Mouse (Mus musculus): ENCODE data around the gene Csf2ra. TPM values are rescaled to one million over a fixed set of nuclear protein-coding genes. Genes with fewer than 3 reads are reported as not detected.
"Not testable (repeated sequence)": the region's sequence is repeated elsewhere in the genome, so short reads cannot be mapped to it uniquely, and the experiment has no call there.

Gene Csf2ra
- polyA plus RNA-seq, 1 experiment = 317 TPM

- 8% methylated on average over 70 of the region's 70 CpGs for WGBS
- no peak for TF ChIP-seq CTCF (IDR thresholded peaks at IDR 0.05; ENCODE audit: insufficient read depth, low read length)
- no peak for TF ChIP-seq POLR2A (IDR thresholded peaks at IDR 0.05; ENCODE audit: borderline replicate concordance, extremely low read depth, low read depth, low read length)
These were observed 2.5 kb downstream of the Csf2ra start for GRCm38 (mm10) chr19:61225526-61226400.

GRCm38 (mm10) chr19:61224678-61225525 is 3.3 kb downstream of the Csf2ra start:
- DNase-seq = no peak
- no peak overlapping the region for H3K4me3 ChIP-seq (replicated peaks; ENCODE audit: extremely low read depth, low read depth, low read length)
- TF ChIP-seq POLR2A (IDR thresholded peaks at IDR 0.05; ENCODE audit: borderline replicate concordance, extremely low read depth, low read depth, low read length) (no peak), CTCF (IDR thresholded peaks at IDR 0.05; ENCODE audit: insufficient read depth, low read length) (no peak)
- 34% methylated on average over 53 of the region's 53 CpGs for WGBS
- peaks cover 3% of the 10 kb centered on the region; the same call in 1 of the 2 replicates for H3K4me1 ChIP-seq (ENCODE audit: control insufficient read depth, insufficient read depth, low read length)

More at GRCm38 (mm10) chr19:61225526-61226400, 2.5 kb downstream of the Csf2ra start:
- Histone ChIP-seq H3K4me1 (ENCODE audit: control insufficient read depth, insufficient read depth, low read length) (peaks cover 3% of the 10 kb centered on the region; the same call in 1 of the 2 replicates), H3K4me3 (replicated peaks; ENCODE audit: extremely low read depth, low read depth, low read length) (peak overlapping the region; percentile 87)
- peak; percentile 45 for DNase-seq

- DNase-seq = no peak
- TF ChIP-seq POLR2A (IDR thresholded peaks at IDR 0.05; ENCODE audit: borderline replicate concordance, extremely low read depth, low read depth, low read length) (no peak), CTCF (IDR thresholded peaks at IDR 0.05; ENCODE audit: insufficient read depth, low read length) (no peak)
- no peak overlapping the region for H3K4me3 ChIP-seq (replicated peaks; ENCODE audit: extremely low read depth, low read depth, low read length)
- WGBS = 90% methylated on average over 6 of the region's 6 CpGs
- peaks cover 3% of the 10 kb centered on the region; the same call in 1 of the 2 replicates for H3K4me1 ChIP-seq (ENCODE audit: control insufficient read depth, insufficient read depth, low read length)
These were observed 4.4 kb downstream of the Csf2ra start for GRCm38 (mm10) chr19:61223706-61224328.

- H3K4me3 ChIP-seq (replicated peaks; ENCODE audit: extremely low read depth, low read depth, low read length); H3K4me1 ChIP-seq (ENCODE audit: control insufficient read depth, insufficient read depth, low read length); DNase-seq: not testable (repeated sequence)
- WGBS = 68% methylated on average over 6 of the region's 6 CpGs
These were observed 20.7 kb downstream of the Csf2ra start for GRCm38 (mm10) chr19:61207506-61207905.

GRCm38 (mm10) chr19:61199836-61200235 is 28.4 kb downstream of the Csf2ra start:
- Histone ChIP-seq H3K4me1 (ENCODE audit: control insufficient read depth, insufficient read depth, low read length) (no peaks in the 10 kb centered on the region), H3K4me3 (replicated peaks; ENCODE audit: extremely low read depth, low read depth, low read length) (peak overlapping the region; percentile 74)
- peak; percentile 60 for DNase-seq
- WGBS = 11% methylated on average over 10 of the region's 10 CpGs
- TF ChIP-seq CTCF (IDR thresholded peaks at IDR 0.05; ENCODE audit: insufficient read depth, low read length) (no peak), POLR2A (IDR thresholded peaks at IDR 0.05; ENCODE audit: borderline replicate concordance, extremely low read depth, low read depth, low read length) (no peak)

GRCm38 (mm10) chr19:61199316-61199715 is 28.9 kb downstream of the Csf2ra start:
- TF ChIP-seq CTCF (IDR thresholded peaks at IDR 0.05; ENCODE audit: insufficient read depth, low read length) = no peak; the same call in 1 of the 2 replicates
- no peak for TF ChIP-seq POLR2A (IDR thresholded peaks at IDR 0.05; ENCODE audit: borderline replicate concordance, extremely low read depth, low read depth, low read length)
- Histone ChIP-seq H3K4me3 (replicated peaks; ENCODE audit: extremely low read depth, low read depth, low read length) (peak overlapping the region; percentile 74), H3K4me1 (ENCODE audit: control insufficient read depth, insufficient read depth, low read length) (no peaks in the 10 kb centered on the region)
- WGBS = 14% methylated on average over 13 of the region's 13 CpGs
- peak; percentile 86 for DNase-seq

GRCm38 (mm10) chr19:61183590-61183989 is 44.6 kb downstream of the Csf2ra start, which contains the start of gene Gm6020:
Gm6020 (plus strand) TSS chr19:61183890.
- H3K4me1 ChIP-seq (ENCODE audit: control insufficient read depth, insufficient read depth, low read length); DNase-seq; H3K4me3 ChIP-seq (replicated peaks; ENCODE audit: extremely low read depth, low read depth, low read length): not testable (repeated sequence)
- 84% methylated on average over 2 of the region's 2 CpGs for WGBS

GRCm38 (mm10) chr19:61175756-61176324 is 52.4 kb downstream of the Csf2ra start, which contains the start of gene Gm7102:
Gm7102 (minus strand) TSS chr19:61176309.
- 23% methylated on average over 39 of the region's 39 CpGs for WGBS
- DNase-seq = no peak
- Histone ChIP-seq H3K4me3 (replicated peaks; ENCODE audit: extremely low read depth, low read depth, low read length) (no peak within 1 kb of the TSS), H3K4me1 (ENCODE audit: control insufficient read depth, insufficient read depth, low read length) (no peaks in the 10 kb centered on the region)
- TF ChIP-seq POLR2A (IDR thresholded peaks at IDR 0.05; ENCODE audit: borderline replicate concordance, extremely low read depth, low read depth, low read length) = no peak
- no peak for TF ChIP-seq CTCF (IDR thresholded peaks at IDR 0.05; ENCODE audit: insufficient read depth, low read length)

Other genes with a start within 250 kb of the Csf2ra start
- gene Zfp950, start 87.6 kb downstream of the Csf2ra start, polyA plus RNA-seq (2012; rRNA removed) = 3.5 and 5.7 TPM in 2 replicates
- not detected in 2 replicates for gene Gm7102, start 52.1 kb downstream of the Csf2ra start, polyA plus RNA-seq (2012; rRNA removed)
- not detected in 2 replicates for gene Gm6020, start 44.5 kb downstream of the Csf2ra start, polyA plus RNA-seq (2012; rRNA removed)
- gene Gm21060, start 68.6 kb upstream of the Csf2ra start, polyA plus RNA-seq (2012; rRNA removed) = not detected in 2 replicates

Measured in lung, adult 2 months (tissue).